Mouse (Mus musculus): ENCODE results near the gene Zfp644.

Gene Zfp644

GRCm38 (mm10) chr5:106664910-106665309 is 32.2 kb downstream of the Zfp644 start:
- no peak for DNase-seq (ENCODE audit: extremely low read depth, insufficient read length, low spot score)

DNA sequence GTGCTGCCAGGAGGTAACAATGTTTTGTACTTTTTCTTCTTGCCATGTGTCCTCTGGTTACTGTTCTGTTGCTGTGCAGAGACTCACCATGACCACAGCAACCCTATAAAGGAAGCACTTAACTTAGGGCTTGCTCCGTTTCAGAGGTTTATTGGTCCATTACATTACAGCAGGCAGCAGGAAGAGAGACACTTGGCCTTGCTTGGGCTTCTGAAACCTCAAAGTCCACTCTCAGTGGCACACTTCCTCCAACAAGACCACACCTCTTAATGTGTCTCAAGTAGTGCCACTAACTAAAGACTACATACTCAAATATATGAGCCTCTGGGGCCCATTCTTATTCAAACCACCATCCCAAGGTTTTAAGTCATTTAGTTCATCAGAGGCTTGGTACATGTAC is 36.2 kb downstream of the Zfp644 start:
- no peak for DNase-seq (ENCODE audit: extremely low read depth, insufficient read length, low spot score)

DNA sequence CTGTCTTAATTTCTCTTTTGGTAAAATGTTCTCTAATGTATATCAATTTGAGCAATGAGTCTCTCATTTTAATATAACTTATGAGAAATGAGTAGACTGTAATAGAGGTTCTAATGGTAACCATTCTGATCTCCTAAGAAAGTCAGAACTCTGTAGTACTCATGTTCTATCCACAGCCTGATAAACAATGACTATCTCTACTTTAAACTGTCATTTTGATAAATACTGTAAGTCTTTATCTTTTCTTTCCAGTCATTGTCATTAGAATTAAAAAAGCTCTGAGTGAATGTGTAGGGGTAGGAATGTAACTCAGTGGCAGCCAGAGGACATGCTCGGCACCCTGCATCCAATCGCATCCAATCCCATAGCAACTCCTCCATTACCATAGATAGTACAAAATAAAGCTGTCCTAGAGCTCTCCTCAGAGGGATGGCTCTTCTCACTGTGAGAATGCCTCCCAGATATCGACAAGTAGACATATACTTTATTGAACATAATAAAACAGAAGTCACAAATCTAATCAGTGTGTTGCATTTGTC is 44.2 kb downstream of the Zfp644 start:
- DNase-seq (ENCODE audit: extremely low read depth, insufficient read length, low spot score) = no peak

GRCm38 (mm10) chr5:106652220-106652753 is 44.8 kb downstream of the Zfp644 start:
- no peak for DNase-seq (ENCODE audit: extremely low read depth, insufficient read length, low spot score)

DNA sequence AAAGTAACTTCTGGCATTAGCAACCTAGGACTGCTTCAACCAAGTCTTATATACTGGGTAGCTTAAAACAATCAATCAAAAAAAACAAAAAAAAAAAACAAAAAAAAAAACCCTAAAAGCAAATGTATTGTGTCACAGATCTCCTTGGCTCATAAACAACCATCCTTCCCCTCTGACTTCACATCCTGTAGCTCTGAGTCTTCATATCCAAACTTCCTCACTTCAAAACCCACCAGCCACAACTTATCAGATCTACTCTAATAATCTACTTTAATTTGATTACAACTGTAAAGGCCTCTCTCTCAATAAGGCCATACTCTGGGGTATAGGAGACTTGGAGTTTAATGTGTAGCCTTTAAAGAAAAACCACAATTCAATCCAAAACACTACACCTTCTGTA is 47.1 kb downstream of the Zfp644 start:
- DNase-seq (ENCODE audit: extremely low read depth, insufficient read length, low spot score) = no peak

- no peak for DNase-seq (ENCODE audit: extremely low read depth, insufficient read length, low spot score)
These were observed 47.6 kb downstream of the Zfp644 start for GRCm38 (mm10) chr5:106649441-106649840.

DNA sequence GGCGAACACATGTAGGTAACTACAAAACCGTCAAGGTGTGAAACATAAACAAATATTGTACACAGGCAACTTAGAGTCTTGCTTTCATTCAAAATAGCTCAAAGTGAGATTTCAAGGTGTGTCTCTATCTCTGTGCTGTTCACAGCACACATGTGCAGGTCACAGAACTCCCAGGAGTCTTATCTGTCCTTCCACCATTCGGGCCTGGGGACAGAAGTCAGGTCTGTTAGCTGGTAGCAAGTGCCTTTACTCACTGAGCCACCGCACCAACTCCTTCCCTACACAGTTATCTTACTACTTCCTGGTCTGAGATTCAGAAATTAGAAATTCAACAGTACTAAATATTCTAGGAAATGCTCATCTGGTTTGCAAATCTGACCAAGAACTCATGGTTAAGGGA is 53.7 kb downstream of the Zfp644 start:
- no peak for DNase-seq (ENCODE audit: extremely low read depth, insufficient read length, low spot score)

GRCm38 (mm10) chr5:106641876-106642275 is 55.2 kb downstream of the Zfp644 start:
- no peak for DNase-seq (ENCODE audit: extremely low read depth, insufficient read length, low spot score)

DNA sequence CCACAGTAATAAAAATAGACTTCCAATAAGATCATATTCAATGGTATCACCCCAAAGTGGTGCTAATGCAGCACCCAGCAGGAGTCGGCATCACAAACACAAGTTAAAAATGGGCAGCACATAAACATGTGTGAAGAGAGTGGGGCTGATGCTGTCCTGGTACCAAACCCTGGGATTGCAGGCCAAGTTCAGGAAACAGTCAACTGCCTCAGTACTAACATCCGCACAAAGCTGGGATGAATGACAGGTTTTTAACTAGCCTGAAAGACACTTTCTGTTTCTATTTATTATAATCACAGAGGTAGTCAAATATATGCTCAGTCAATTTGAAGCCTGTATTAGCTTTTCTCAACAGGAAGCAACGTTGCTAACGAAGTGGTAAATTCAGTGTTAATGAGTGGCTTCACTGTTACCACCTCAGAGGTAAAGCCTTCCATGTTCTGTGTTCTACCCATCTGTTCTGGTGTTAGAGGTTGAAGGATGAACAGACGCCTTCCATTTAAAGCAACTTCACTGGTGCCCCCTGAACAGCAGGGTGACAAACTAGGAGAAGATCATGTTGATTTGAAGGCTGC is 56.8 kb downstream of the Zfp644 start:
- DNase-seq (ENCODE audit: extremely low read depth, insufficient read length, low spot score) = no peak

DNA sequence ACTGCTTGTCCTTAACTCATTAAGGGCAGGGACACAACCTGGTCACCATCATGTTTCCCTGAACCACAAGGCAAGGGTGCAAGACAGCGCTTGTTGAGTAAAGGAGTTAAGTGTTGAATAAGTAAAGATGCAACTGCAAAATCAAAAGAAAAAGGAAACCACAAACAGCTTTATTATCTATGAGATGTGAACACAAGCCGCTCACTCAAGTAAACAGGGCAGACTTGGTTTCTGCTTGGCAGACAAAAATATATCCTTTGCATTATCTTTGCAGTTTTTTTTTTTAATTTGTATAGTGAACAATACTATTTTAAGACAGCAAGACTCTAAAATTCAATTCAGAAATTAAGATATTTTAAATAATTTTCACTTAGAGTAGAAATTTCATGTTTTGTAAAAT is 57.5 kb downstream of the Zfp644 start:
- no peak for DNase-seq (ENCODE audit: extremely low read depth, insufficient read length, low spot score)

DNA sequence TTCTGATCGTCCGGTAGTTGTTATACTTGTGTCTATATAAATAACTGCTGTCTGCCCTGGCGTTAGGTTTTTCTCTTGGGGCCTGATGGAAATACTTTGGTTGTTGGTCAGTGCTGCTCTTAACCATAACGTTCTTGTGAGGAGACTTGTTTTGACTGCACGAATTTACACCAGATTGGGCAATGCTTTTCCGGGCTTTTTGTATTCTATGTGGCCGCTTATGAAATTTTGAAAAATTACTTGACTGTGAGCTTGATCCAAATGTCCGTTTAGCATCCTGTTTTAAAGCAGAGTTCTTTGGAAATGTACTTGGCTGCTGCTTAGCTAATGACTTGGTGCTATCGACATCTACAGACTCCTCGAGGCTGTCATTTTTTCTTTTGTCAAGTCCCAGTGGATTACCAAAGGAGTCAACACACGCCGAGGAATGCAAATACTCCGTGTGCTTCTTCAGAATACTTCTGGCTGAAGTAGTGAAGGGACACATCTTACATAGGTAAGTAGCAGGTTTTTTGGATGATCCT is 60.6 kb downstream of the Zfp644 start:
- no peak for DNase-seq (ENCODE audit: extremely low read depth, insufficient read length, low spot score)

- peak; percentile 6 for DNase-seq (ENCODE audit: extremely low read depth, insufficient read length, low spot score)
These were observed 68.5 kb downstream of the Zfp644 start for GRCm38 (mm10) chr5:106628369-106629149.

DNA sequence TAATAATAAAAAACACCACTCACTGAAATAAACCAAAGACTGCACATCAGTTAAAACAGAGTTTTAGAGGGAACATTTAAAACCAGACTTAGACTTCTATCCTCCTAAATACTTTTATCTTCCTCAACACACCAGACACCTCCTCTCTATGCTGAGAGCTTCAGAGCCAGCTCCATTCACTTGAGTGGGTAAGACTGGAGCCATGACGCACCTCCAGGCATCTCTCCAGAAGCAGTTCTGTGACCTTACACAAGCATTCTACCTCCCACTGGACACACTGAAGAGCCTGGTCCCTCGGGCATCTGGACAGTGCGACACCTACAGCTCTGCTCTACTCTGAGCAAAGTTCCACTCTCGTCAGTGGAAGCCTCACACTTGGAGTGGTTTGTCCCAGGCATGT is 73.8 kb downstream of the Zfp644 start:
- no peak for DNase-seq (ENCODE audit: extremely low read depth, insufficient read length, low spot score)

DNA sequence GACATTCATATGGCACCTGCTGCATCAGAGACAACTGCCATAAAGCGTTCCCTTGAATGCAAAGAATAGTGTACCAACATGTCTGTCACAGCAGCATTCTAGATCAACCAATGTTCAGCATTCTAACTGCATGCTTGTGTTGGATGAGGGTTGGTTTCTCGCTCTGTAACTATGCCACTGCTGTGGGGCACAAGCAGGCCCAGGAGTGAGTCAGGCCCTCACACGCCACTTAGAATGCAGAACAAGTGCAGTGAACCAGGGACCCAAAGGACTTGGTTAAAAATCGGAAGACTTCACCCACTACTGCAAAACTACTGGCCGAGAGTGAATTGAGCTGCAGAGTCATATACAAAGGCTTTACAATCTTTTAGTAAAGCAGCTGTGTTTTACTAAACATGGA is 74.9 kb downstream of the Zfp644 start:
- DNase-seq (ENCODE audit: extremely low read depth, insufficient read length, low spot score) = no peak

- no peak for DNase-seq (ENCODE audit: extremely low read depth, insufficient read length, low spot score)
These were observed 76.6 kb downstream of the Zfp644 start for GRCm38 (mm10) chr5:106620446-106620845.

DNA sequence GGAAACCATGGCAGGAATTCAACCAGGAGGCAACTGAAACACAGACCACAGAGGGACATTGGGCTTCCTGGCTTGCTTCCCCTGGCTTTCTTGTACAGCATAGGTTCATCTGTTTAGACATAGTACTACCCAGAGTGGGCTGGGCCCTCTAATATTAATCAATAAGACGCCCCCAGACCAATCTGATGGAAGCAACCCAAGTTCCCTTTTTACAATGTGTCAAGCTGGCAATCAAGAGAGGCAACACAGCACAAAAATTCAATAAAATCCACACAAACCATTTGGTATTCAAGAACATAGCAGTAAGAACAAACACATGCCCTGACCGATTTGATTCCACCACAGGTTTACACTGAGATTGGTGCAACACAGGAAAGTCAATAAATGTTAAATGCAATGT is 82.1 kb downstream of the Zfp644 start:
- DNase-seq (ENCODE audit: extremely low read depth, insufficient read length, low spot score) = no peak

DNA sequence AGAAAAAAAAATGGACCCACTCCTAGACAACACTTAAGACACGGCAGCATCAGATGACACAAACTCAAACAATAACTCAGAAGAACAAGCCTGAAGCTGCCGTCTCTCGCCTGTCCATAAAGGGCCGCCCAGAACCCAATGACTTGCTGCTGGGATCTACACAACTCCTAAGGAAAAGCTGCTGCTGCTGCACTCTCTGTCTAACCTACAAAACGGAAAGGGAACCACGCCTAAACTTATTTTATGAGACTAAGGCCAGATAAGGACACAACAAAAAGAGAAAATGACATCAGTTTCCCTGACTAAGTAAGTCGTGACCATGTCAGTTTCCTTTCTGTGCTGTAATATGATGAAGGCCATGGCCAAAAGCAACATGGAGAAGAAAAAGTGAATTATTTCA is 82.5 kb downstream of the Zfp644 start:
- DNase-seq (ENCODE audit: extremely low read depth, insufficient read length, low spot score) = no peak

DNA sequence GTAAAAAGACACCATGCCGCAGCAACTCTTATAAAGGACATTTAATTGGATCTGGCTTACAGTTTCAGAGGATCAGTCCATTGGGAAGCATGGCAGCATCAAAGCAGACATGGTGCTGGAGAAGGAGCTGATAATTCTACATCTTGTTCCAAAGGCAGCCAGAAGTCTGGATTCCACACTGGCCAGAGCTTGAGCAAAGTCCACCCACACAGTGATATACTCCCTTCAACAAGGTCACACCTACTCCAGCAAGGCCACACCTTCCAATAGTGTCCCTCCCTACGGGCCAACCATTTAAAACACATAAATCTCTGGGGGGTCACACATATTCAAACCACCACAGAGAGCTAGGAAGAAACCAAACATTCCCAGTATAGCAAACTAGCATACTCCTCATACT is 84.9 kb downstream of the Zfp644 start:
- DNase-seq (ENCODE audit: extremely low read depth, insufficient read length, low spot score) = no peak

DNA sequence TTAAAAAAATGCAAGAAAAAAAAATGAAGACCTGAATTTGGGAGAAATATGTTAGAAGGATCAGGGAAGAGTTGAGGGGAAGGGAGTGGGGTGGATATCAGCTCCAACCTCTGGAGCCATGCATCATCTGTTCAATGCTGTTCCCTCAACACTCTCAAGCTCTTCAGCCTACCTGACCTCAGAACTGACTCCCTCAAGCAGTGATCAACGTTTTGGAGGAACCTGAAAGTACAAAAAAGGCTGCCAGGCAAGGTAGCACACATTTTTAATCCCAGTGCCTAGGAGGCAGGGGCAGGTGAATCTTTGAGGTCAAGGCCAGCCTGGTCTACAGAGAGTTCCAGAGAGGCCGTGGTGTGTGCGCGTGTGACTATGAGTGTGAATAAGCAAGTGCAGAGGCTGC is 88.3 kb downstream of the Zfp644 start, which contains the start of gene Gm17304:
Gene Gm17304, plus strand, starts transcription at position 301 of the 400 bp plus-strand sequence.
- no peak for DNase-seq (ENCODE audit: extremely low read depth, insufficient read length, low spot score)

GRCm38 (mm10) chr5:106607081-106607480 is 90.0 kb downstream of the Zfp644 start:
- no peak for DNase-seq (ENCODE audit: extremely low read depth, insufficient read length, low spot score)

GRCm38 (mm10) chr5:106605096-106605495 is 92.0 kb downstream of the Zfp644 start:
- no peak for DNase-seq (ENCODE audit: extremely low read depth, insufficient read length, low spot score)

GRCm38 (mm10) chr5:106604381-106604780 is 92.7 kb downstream of the Zfp644 start:
- no peak for DNase-seq (ENCODE audit: extremely low read depth, insufficient read length, low spot score)

Data from 3134 (cell line).